Mouse (Mus musculus): ENCODE measurements around the gene Csn1s2b. TPM values are rescaled to one million over a fixed set of nuclear protein-coding genes. Genes with fewer than 3 reads are reported as not detected.

Csn1s2b gene
- total and polyA plus RNA-seq, 2 experiments from 2014 or later, result not detected

DNA sequence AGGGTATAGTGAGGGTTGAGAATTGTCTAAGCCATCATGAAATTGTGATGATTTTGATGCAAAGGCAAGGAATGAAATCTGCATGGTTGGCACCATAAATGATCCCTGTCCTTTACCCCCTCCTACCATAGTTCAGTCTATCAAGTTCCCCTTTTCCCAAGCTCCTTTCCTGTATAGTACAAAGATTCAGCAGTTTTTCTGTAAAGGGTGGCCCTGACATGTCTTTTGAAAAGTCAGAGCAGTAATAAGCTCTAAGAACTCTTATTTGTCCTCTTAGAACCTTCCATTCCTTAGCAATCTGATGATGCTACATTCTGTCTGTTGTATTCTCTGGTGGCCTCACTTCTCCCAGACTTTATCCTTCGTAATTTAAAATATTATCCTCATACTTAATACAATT lies 17.5 kb downstream of the Csn1s2b start, which contains the start of gene Prr27:
TSS of gene Prr27 (plus strand) at position 301 of the 400 bp plus-strand sequence.
- 61% methylated on average over 1 of the region's 1 CpGs for WGBS
- Histone ChIP-seq H3K36me3 (ENCODE audit: insufficient read depth, low read length) (no peaks in the 10 kb centered on the region), H3K9ac (replicated peaks; ENCODE audit: low read length, poor library complexity, severe bottlenecking) (no peak within 1 kb of the TSS), H3K4me2 (ENCODE audit: low read depth, low read length, poor library complexity, severe bottlenecking) (no peak within 1 kb of the TSS), H3K27ac (ENCODE audit: low read depth, low read length) (no peak within 1 kb of the TSS), H3K4me1 (ENCODE audit: insufficient read depth, low read length) (no peaks in the 10 kb centered on the region), H3K9me3 (ENCODE audit: low read length) (no peaks in the 10 kb centered on the region), H3K27me3 (ENCODE audit: insufficient read depth, low read length) (no peaks in the 10 kb centered on the region), H3K4me3 (ENCODE audit: low read depth, low read length) (no peak within 1 kb of the TSS)
- TF ChIP-seq CTCF (IDR thresholded peaks at IDR 0.05), result no peak
- DNase-seq (ENCODE audit: low spot score) (no peak), ATAC-seq (ENCODE audit: low FRiP score) (no peak)

DNA sequence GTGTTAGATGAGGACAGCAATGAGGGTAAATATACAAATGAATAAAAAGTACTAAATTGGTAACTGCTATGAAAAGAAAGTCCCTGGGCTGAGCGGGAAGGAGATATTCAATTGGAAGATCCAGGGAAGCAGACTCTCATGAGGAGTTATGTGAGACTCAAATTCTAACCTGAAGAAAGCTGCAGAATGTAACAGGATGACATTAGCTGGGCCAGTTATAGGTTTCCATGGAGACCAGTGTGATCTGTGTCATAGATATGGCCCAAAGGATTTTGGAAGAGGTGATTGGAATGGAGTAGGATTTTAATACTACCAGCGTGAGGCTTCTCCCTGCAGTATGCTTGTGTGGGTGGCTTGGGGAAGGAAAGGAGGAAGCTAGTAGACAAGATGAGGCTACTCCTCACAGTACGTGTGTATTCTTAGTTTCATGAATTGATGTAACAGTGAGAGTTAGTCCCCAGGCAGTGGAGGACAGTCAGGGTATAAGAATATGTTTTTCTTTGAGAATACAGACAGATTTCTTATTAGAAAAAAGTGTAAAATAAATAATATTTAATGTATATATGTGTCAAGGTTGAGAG lies 47.3 kb downstream of the Csn1s2b start:
- WGBS, result 71% methylated on average over 3 of the region's 3 CpGs
- H3K4me1 ChIP-seq (ENCODE audit: insufficient read depth, low read length), result no peaks in the 10 kb centered on the region
- no peak for TF ChIP-seq CTCF (IDR thresholded peaks at IDR 0.05)
- peak; percentile 49 for DNase-seq (ENCODE audit: low spot score)
- ATAC-seq (ENCODE audit: low FRiP score), result peak; percentile 45; the same call in 1 of the 2 replicates
- H3K4me3 ChIP-seq (ENCODE audit: low read depth, low read length), result no peak overlapping the region
- no peak overlapping the region for H3K9ac ChIP-seq (replicated peaks; ENCODE audit: low read length, poor library complexity, severe bottlenecking)
- H3K4me2 ChIP-seq (ENCODE audit: low read depth, low read length, poor library complexity, severe bottlenecking), result no peak overlapping the region
- no peaks in the 10 kb centered on the region for H3K27me3 ChIP-seq (ENCODE audit: insufficient read depth, low read length)
- no peak overlapping the region for H3K27ac ChIP-seq (ENCODE audit: low read depth, low read length)
- no peaks in the 10 kb centered on the region for H3K9me3 ChIP-seq (ENCODE audit: low read length)
- no peaks in the 10 kb centered on the region for H3K36me3 ChIP-seq (ENCODE audit: insufficient read depth, low read length)

DNA sequence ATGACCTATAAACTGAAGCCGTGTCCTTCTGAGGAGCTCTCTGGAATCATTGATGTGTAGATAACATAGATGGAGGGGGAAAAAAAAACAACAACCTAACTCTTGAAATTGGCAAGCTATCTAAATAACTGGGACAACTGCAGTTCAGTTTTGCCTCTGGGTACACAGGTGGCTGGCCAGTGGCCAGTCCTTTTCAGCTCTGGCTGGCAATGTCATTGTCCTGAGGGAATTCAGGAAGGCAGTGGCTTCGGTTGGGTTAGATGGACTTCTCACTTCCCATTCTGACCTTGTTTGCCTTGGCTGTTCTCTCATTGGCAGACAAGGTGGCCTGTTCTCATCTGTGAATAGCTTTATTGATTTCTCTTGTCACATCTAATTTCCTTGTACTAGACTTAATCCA lies 62.2 kb downstream of the Csn1s2b start:
- no peak overlapping the region for H3K9ac ChIP-seq (replicated peaks; ENCODE audit: low read length, poor library complexity, severe bottlenecking)
- no peak for ATAC-seq (ENCODE audit: low FRiP score)
- H3K27ac ChIP-seq (ENCODE audit: low read depth, low read length), result no peak overlapping the region
- no peaks in the 10 kb centered on the region for H3K4me1 ChIP-seq (ENCODE audit: insufficient read depth, low read length)
- H3K4me3 ChIP-seq (ENCODE audit: low read depth, low read length), result no peak overlapping the region
- peak; percentile 30 for DNase-seq (ENCODE audit: low spot score)
- no peak overlapping the region for H3K4me2 ChIP-seq (ENCODE audit: low read depth, low read length, poor library complexity, severe bottlenecking)
- WGBS, result 64% methylated on average over 2 of the region's 2 CpGs
- no peaks in the 10 kb centered on the region for H3K27me3 ChIP-seq (ENCODE audit: insufficient read depth, low read length)
- no peaks in the 10 kb centered on the region for H3K36me3 ChIP-seq (ENCODE audit: insufficient read depth, low read length)
- no peak for TF ChIP-seq CTCF (IDR thresholded peaks at IDR 0.05)
- no peaks in the 10 kb centered on the region for H3K9me3 ChIP-seq (ENCODE audit: low read length)

DNA sequence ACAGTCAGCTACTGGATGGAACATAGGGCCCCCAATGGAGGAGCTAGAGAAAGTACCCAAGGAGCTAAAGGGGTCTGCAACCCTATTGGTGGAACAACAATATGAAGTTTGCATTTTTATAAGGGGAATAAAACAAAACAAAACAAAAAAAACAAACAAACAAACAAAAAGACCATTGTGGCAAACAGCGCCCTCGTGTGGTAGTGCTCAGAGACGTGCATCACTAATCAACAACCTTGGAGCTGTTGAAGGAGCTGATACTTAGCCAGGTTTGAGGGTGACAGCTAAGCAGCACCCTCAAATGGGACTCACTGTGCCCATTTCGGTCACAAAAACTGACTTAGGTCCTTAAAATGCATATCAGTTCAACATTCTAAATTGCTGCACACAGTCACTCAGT lies 63.5 kb downstream of the Csn1s2b start:
- Histone ChIP-seq H3K4me2 (ENCODE audit: low read depth, low read length, poor library complexity, severe bottlenecking) (no peak overlapping the region), H3K4me3 (ENCODE audit: low read depth, low read length) (no peak overlapping the region), H3K27me3 (ENCODE audit: insufficient read depth, low read length) (no peaks in the 10 kb centered on the region), H3K36me3 (ENCODE audit: insufficient read depth, low read length) (no peaks in the 10 kb centered on the region), H3K4me1 (ENCODE audit: insufficient read depth, low read length) (no peaks in the 10 kb centered on the region), H3K9ac (replicated peaks; ENCODE audit: low read length, poor library complexity, severe bottlenecking) (no peak overlapping the region), H3K27ac (ENCODE audit: low read depth, low read length) (no peak overlapping the region), H3K9me3 (ENCODE audit: low read length) (no peaks in the 10 kb centered on the region)
- TF ChIP-seq CTCF (IDR thresholded peaks at IDR 0.05), result peak; percentile 35; the same call in 1 of the 2 replicates
- no peak for DNase-seq (ENCODE audit: low spot score)
- WGBS, result 37% methylated on average over 4 of the region's 4 CpGs
- ATAC-seq (ENCODE audit: low FRiP score), result no peak

Other genes starting within 250 kb of the Csn1s2b start
- gene Sult1d1, start 239.1 kb upstream of the Csn1s2b start, total RNA-seq (2014; rRNA removed), result not detected in 2 replicates
- 0.10 TPM in 1 of 2 replicates, not detected in the other for gene Sult1d1, start 239.1 kb upstream of the Csn1s2b start, polyA plus RNA-seq (2015; fragmentation: Nextera tagmentation; extraction: Ambion mirVana)
- gene Sult1e1, start 216.5 kb upstream of the Csn1s2b start, total RNA-seq (2014; rRNA removed), result not detected in 2 replicates
- 0.16 TPM in 1 of 2 replicates, not detected in the other for gene Sult1e1, start 216.5 kb upstream of the Csn1s2b start, polyA plus RNA-seq (2015; fragmentation: Nextera tagmentation; extraction: Ambion mirVana)
- gene Csn1s1, start 141.9 kb upstream of the Csn1s2b start, total RNA-seq (2014; rRNA removed), result 1.8 TPM in 1 of 2 replicates, not detected in the other
- gene Csn1s1, start 141.9 kb upstream of the Csn1s2b start, polyA plus RNA-seq (2015; fragmentation: Nextera tagmentation; extraction: Ambion mirVana), result 0.39 and 0.47 TPM in 2 replicates
- gene Csn2, start 108.5 kb upstream of the Csn1s2b start, total RNA-seq (2014; rRNA removed), result not detected in 2 replicates
- gene Csn2, start 108.5 kb upstream of the Csn1s2b start, polyA plus RNA-seq (2015; fragmentation: Nextera tagmentation; extraction: Ambion mirVana), result not detected in 2 replicates
- gene Csn1s2a, start 33.5 kb upstream of the Csn1s2b start, total RNA-seq (2014; rRNA removed), result not detected in 2 replicates
- not detected in 2 replicates for gene Csn1s2a, start 33.5 kb upstream of the Csn1s2b start, polyA plus RNA-seq (2015; fragmentation: Nextera tagmentation; extraction: Ambion mirVana)
- not detected in 2 replicates for gene Prr27, start 17.6 kb downstream of the Csn1s2b start, total RNA-seq (2014; rRNA removed)
- gene Prr27, start 17.6 kb downstream of the Csn1s2b start, polyA plus RNA-seq (2015; fragmentation: Nextera tagmentation; extraction: Ambion mirVana), result not detected in 2 replicates
- not detected in 2 replicates for gene Odam, start 76.9 kb downstream of the Csn1s2b start, total RNA-seq (2014; rRNA removed)
- not detected in 2 replicates for gene Odam, start 76.9 kb downstream of the Csn1s2b start, polyA plus RNA-seq (2015; fragmentation: Nextera tagmentation; extraction: Ambion mirVana)
- not detected in 2 replicates for gene Csn3, start 117.5 kb downstream of the Csn1s2b start, total RNA-seq (2014; rRNA removed)
- gene Csn3, start 117.5 kb downstream of the Csn1s2b start, polyA plus RNA-seq (2015; fragmentation: Nextera tagmentation; extraction: Ambion mirVana), result not detected in 2 replicates
- gene 2310003L06Rik, start 161.4 kb downstream of the Csn1s2b start, total RNA-seq (2014; rRNA removed), result 0.33 TPM in 1 of 2 replicates, not detected in the other
- gene 2310003L06Rik, start 161.4 kb downstream of the Csn1s2b start, polyA plus RNA-seq (2015; fragmentation: Nextera tagmentation; extraction: Ambion mirVana), result 0.12 and 0.17 TPM in 2 replicates
- not detected in 2 replicates for gene Gm28434, start 161.4 kb downstream of the Csn1s2b start, total RNA-seq (2014; rRNA removed)
- gene Gm28434, start 161.4 kb downstream of the Csn1s2b start, polyA plus RNA-seq (2015; fragmentation: Nextera tagmentation; extraction: Ambion mirVana), result not detected in 2 replicates
- not detected in 2 replicates for gene Cabs1, start 171.4 kb downstream of the Csn1s2b start, total RNA-seq (2014; rRNA removed)
- not detected in 2 replicates for gene Cabs1, start 171.4 kb downstream of the Csn1s2b start, polyA plus RNA-seq (2015; fragmentation: Nextera tagmentation; extraction: Ambion mirVana)
- not detected in 2 replicates for gene Smr3a, start 194.5 kb downstream of the Csn1s2b start, total RNA-seq (2014; rRNA removed)
- 0.38 TPM in 1 of 2 replicates, not detected in the other for gene Smr3a, start 194.5 kb downstream of the Csn1s2b start, polyA plus RNA-seq (2015; fragmentation: Nextera tagmentation; extraction: Ambion mirVana)